Mouse (Mus musculus): Measurements from ENCODE around the gene Ccdc3. TPM values are rescaled to one million over a fixed set of nuclear protein-coding genes. Genes with fewer than 3 reads are reported as not detected.
"Not testable (repeated sequence)": the region's sequence is repeated elsewhere in the genome, so short reads cannot be mapped to it uniquely, and the experiment has no call there.

The Ccdc3 gene
- 10 to 100 TPM; 10.8 to 11.0 TPM for total RNA-seq (2021)
- long read RNA-seq, experiment 1, transcript Ccdc3-201 (3 exons, 2,670 nt), result major isoform, 12 of 13 reads
- long read RNA-seq, experiment 1, partial matches to known transcripts, result 0 of 13 reads
- long read RNA-seq, experiment 1, other reads (novel, unspliced or antisense), result 1 of 13 reads
- long read RNA-seq, experiment 2, transcript Ccdc3-201 (3 exons, 2,670 nt), result major isoform, 16 of 16 reads
- long read RNA-seq, experiment 2, partial matches to known transcripts, result 0 of 16 reads
- long read RNA-seq, experiment 2, other reads (novel, unspliced or antisense), result 0 of 16 reads

DNA sequence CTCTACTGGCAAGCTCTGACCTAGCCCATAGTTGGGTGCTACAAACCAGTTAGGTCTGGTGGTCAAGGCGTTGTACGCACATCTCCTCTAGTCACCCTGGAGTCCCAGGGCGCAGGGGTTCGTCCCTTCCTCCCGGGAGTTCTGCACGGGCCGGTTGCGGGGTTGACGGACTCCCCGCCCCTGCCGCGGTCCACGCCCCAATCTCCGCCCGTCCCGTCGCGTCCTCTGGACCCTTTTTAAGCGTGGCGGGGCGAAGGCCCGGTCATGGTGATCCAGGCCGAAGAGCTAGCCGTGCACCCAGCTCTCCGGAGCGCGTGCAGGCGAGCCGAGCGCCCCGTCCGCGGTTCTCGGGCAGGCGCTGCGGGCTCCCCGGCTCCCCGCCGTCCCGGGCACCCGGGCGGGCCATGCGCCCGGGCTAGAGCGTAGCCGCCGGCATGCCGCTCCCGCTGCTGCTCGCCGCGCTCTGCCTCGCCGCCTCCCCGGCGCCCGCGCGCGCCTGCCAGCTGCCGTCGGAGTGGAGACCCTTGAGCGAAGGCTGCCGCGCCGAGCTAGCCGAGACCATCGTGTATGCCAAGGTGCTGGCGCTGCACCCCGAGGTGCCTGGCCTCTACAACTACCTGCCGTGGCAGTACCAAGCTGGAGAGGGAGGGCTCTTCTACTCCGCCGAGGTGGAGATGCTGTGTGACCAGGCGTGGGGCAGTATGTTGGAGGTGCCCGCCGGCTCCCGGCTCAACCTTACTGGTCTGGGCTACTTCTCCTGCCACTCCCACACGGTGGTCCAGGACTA, at the start of gene Ccdc3:
Ccdc3 (plus strand) TSS at position 277 of the 787 bp plus-strand sequence.
- peak in 1 of 2 experiments; percentile 32 for DNase-seq (ENCODE audit: low spot score in 2 of 2)

DNA sequence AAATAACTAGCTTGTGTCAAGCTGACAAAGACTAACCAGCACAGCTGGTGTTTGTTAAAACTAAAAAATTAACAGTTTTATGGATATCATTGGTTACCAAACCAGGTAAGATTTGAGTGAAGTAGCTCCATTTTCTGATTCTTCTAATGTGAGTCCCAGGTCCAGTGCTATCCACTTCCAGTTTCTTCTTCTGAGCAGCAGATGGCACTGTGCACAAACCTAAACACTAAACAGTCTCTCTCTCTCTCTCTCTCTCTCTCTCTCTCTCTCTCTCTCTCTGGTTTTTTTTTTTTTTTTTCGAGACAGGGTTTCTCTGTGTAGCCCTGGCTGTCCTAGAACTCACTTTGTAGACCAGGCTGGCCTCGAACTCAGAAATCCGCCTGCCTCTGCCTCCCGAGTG, 47.2 kb upstream of the Ccdc3 start:
- DNase-seq (ENCODE audit: low spot score in 2 of 2), result not testable (repeated sequence)

GRCm38 (mm10) chr2:5094876-5095275, 42.7 kb upstream of the Ccdc3 start:
- DNase-seq (ENCODE audit: low spot score in 2 of 2), result no peak

DNA sequence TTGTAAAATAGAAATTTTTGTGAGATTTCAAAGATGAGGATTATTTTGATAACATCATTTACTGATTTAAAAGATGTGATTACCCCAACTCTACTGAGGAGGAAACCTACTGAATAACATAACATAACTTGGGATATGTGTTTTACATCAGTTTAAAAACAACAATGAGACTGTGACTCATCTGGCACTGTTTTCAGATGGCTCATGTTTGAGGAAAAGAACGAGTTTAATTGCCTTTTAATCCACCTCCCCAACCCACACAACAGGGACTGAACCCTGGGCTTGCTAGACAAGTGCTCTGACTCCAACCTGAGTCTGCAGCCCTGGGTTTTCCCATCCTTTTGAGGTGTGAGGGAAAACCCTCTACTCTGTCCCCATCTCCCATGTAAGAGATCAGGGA, 42.3 kb upstream of the Ccdc3 start:
- no peak for DNase-seq (ENCODE audit: low spot score in 2 of 2)

DNA sequence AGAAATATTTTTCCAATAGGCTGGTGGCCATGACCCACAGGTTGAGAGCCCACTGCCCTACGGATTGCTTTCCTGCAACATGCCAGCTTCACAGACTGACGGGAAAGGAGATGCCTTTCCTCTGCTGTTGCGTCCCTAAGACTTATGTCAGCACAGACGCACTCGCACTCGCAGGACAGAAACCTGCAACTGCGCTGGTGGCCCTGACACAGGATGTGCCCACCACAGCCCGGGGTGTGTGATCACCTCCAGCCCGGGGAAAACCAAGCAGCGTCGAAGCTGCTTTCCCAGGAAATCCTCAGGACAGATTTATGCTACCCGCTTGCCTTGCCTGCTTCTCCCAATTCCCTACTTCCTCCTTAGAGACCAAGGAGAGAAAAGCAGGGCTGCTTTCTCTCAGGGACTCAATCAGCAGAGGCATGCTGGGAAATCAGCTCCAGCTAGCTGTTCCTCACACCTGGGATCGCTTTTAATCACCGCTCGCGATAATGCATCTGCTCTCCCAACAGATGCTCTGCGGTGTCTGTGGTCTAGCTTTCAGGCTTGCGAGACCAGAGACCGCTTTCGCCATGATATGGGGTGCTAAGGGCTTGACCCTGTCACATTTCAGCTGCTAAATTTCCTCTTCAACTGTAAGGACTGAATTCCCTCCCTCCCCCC, 39.7 kb upstream of the Ccdc3 start:
- DNase-seq (ENCODE audit: low spot score in 2 of 2), result no peak

DNA sequence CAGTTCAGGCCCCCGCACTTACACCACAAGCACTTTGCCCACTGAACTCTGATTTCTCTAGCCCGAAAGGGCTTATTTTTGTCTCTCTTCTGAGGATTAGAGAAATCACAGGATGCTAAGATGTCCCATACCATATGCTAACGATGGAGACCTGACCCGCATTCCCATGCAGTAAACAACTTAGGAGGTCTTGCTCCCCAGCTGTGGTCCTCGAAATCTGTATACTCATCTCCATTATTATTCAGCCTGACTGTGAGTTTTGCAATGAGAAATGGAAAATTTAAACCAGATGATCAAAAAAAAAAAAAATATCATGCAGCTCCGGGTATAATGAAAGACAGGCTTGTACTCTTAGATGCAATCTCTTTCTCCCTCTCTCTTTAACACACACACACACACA, 38.4 kb upstream of the Ccdc3 start:
- DNase-seq (ENCODE audit: low spot score in 2 of 2), result no peak

DNA sequence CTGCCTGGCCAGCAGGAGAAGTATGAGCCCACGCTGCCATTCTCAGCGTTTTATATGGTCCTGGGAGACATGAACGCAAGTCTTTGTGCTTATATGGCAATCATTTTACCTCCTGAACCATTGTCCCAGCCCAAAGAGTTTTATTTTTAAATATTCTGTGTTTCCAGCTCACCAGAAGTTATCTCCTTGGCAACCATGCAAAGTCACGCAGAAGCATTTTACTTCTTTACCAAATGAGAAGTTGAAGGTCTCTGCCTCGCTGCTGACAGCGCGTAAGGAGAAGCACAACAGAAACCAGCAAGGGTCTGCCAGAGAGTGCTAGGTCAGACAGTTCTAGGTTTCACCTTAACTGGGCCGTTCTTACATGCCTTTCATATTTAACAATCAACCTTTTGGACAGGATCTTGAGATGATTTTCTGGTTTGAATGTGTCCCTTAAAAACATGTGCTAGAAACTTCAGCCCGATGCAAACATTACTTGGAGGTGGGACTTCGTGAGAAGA, 35.8 kb upstream of the Ccdc3 start:
- DNase-seq (ENCODE audit: low spot score in 2 of 2), result no peak

DNA sequence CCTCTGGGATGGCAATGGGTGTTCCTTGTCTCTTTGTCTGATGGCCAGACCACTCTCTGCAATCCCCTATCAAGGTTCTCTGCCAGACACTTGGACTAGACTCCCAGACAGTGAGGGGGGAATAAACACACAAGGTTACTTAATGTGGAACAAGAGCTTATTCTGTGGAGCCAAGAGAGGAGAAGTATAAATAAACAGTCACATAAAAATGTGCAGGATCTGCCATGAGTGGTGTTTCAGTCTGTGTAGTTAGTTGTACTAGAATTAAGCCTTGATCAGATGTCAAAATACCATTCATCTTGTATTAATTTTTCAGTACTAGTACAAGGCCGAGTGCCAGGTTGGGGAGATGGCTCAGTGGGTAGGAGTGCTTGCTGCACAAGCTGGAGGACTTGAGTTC, 34.7 kb upstream of the Ccdc3 start:
- no peak for DNase-seq (ENCODE audit: low spot score in 2 of 2)

GRCm38 (mm10) chr2:5112785-5113291, 24.7 kb upstream of the Ccdc3 start:
- no peak for DNase-seq (ENCODE audit: low spot score in 2 of 2)

GRCm38 (mm10) chr2:5114386-5114785, 23.2 kb upstream of the Ccdc3 start:
- no peak for DNase-seq (ENCODE audit: low spot score in 2 of 2)

GRCm38 (mm10) chr2:5116856-5117532, 20.6 kb upstream of the Ccdc3 start:
- DNase-seq (ENCODE audit: low spot score in 2 of 2), result no peak

DNA sequence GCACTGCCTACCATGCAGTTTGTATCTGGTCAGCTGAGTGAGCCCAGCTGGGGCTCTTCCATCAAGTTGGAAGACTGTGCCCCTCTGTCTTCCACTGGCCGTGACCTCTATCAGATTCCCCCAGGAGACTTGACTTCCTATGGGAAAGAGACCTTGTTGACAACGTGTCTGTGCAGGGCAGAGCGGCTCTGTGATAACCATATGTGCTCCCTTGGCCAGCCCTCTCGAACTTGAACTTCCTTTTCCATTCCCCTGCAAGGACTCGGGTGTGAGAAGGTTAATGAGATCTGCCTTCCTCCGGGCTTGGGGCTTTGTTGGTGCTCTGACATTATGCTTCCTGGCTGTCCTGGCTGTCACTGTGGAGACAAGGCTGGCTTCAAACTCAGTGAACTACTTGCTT, 12.1 kb upstream of the Ccdc3 start:
- DNase-seq (ENCODE audit: low spot score in 2 of 2), result no peak

DNA sequence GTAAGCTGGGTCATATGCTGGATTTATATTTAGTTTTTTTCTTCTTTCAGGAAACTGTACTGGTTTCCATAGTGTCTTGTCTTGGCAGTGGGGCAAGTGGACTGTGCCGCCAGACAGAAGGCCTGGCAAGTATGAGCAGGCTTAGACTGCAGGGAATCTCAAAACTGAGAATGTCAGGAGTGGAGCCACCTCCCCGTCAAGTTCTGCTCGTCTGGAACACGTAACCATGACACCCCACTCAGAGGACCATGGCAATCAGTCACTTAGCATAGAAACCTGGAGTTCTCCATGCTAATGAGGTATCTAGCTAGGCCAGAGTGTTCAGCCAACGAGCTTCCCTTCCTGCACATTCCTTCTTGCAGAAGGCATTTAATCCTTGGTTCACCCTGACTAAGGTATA, 10.2 kb upstream of the Ccdc3 start:
- no peak for DNase-seq (ENCODE audit: low spot score in 2 of 2)

DNA sequence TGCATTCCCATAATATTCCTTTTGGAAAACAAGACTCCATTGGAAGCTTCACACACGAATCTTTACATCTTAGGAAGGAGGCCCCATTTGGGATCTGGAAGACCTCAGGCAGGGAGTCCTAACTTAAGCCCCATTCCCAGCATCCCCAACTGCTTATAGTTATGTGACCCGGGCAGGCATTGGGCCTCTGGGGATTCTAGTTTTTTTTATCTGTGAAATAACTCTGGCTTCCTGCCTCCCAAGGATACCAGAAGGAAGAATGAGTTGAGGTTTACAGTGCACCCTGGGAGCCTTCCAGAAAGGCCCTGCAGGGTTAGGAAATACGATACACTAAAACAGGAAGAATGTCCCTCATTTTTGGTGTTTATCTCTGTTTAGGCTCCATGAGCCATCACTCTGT, 8.5 kb upstream of the Ccdc3 start:
- DNase-seq (ENCODE audit: low spot score in 2 of 2), result no peak

GRCm38 (mm10) chr2:5132046-5132445, 5.5 kb upstream of the Ccdc3 start:
- no peak for DNase-seq (ENCODE audit: low spot score in 2 of 2)

DNA sequence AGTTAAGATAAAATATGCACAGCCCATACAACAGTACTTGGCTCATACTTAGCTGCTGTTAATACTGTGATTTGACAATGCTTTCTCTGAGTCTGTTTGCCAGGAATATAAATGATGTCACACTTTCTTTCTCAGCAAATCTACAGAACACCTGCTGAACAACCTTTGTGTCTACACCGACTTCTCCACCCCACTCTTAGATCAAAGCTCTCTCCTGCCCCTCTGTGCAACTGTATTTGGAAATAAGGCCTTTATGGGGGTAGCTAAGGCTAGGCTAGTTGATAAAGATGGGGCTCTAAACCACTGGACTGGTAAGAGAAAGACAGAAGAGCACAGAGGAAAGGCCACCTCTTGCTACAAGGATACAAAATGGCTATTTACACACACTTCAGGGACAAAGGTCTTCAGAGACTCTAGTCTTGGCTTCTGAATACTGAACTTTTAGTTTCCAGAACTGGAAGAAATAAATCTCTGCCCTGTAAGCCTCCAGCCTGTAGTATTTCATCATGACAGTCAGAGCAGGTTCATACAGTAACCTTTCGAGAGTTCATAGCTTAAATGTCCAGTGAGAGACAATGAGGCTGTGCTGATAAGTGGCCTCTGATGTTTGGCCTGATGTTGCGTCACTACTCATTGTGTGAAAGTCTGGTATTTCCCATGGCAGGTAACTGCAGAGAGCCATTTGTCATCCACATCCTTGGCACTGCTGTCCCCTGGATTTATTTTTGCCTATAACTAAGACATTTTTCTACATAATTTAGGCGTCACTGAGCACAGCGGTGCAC, 2.4 kb upstream of the Ccdc3 start:
- DNase-seq (ENCODE audit: low spot score in 2 of 2), result no peak

DNA sequence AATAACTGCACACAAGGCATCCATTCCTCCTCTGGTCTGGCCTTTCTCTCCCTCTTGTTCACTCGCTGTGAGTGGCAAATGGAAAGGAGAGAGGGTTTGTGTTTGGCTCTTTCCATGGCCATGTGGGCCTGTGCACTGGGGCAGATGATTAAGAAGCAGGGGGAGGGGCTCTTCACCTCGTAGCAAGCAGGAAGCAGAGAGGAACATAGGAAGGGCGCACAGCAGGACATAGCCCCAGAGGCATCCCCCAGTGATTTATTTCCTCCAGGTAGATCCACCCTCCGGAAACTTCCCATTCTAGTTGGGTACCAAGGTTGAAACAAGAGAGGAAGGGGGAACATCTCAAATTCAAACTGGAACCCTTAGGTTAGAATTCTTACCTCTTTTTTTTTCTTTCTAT, 2.4 kb downstream of the Ccdc3 start:
- no peak for DNase-seq (ENCODE audit: low spot score in 2 of 2)

- DNase-seq (ENCODE audit: low spot score in 2 of 2), result no peak
Observed at GRCm38 (mm10) chr2:5144446-5144845, 6.9 kb downstream of the Ccdc3 start.

DNA sequence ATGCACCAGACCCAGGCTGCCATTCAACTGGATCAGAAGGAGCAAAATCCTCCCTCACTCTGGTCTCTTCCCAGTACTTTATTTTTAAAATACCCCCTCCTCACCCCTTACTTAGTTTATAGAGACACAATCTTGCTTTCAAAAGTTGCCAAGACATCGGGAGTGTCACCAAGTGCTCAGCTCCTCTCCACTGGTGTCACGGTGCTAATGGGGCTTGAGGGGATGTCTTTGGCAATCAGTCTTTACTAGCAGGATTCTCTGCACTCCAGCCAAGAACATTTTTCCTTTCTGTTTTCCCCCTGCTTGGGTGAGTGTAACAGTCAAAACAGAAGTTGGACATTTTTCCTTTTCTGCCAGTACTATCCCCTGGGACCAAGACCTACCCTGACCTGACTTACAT, 10.3 kb downstream of the Ccdc3 start:
- DNase-seq (ENCODE audit: low spot score in 2 of 2), result no peak

DNA sequence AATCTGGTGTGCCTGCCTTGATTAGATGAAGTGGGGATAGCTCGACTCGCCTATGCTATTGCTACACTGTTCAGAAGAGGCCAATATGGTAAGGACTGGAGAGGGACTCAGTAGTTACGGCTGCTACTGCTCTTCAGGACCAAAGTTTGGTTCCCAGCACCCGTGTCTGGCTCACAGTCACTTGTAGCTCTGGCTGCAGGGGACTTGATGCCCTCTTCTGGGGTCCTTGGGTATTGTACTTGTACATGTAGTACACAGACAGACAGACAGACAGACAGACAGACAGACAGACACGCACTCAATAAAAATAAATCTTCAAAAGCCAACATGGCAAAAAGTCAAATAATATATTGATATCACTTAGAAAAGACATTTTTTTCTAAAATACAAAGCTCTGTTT, 17.1 kb downstream of the Ccdc3 start:
- no peak for DNase-seq (ENCODE audit: low spot score in 2 of 2)

All from gastrocnemius, postnatal 4 days (tissue).